Mouse (Mus musculus) urinary bladder, adult 2 months (tissue): ENCODE results near the gene Hist1h4a. TPM values are rescaled to one million over a fixed set of nuclear protein-coding genes. Genes with fewer than 3 reads are reported as not detected.
"Not testable (repeated sequence)": the region's sequence is repeated elsewhere in the genome, so short reads cannot be mapped to it uniquely, and the experiment has no call there.

Experiments
- DNase-seq: peaks from one replicate; pipeline ENCODE4 v3.0.0; 2022; ENCODE audit warnings: low spot score
- polyA plus RNA-seq: library from polyadenylated mRNA; depleted of rRNA; stranded (reverse); fragments of >200 nt; gene quantifications from 2 replicates; pipeline ENCODE4 v1.2.3, GENCODE M21; 2012

The Hist1h4a gene
- polyA plus RNA-seq, 1 experiment: 0.48 TPM

GRCm38 (mm10) chr13:23743215-23743614, 17.8 kb downstream of the Hist1h4a start:
- no peak for DNase-seq

- no peak for DNase-seq
Observed at GRCm38 (mm10) chr13:23742007-23742406, 19.0 kb downstream of the Hist1h4a start.

- no peak for DNase-seq
Observed at GRCm38 (mm10) chr13:23740910-23741309, 20.1 kb downstream of the Hist1h4a start.

DNA sequence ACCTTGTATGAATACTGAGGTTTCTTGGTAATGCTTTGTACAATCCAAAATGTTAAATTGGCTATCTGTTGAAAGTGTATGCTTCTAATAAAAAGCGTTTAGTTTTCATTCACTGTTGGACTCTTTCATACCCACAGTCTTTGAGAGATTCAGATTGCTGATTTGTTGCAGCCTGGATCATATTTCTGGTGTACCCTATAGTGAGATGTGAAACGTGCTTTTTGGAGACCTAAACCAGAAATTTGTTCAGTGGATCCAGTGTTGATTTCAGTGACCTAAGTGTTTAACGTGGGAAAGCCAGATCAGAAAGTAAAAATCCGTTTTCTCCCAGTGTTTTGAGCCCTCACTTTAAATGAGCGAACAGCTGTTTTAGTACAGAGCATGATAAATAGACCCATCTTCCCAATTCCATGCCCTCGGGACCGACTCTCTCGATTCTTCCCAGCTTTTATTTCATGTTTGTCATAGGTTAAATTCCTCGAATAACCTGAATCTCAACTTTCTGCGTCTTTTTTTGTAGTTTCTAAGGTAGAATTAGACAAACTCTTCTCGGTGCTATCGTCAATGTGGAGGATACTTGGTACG, 20.7 kb downstream of the Hist1h4a start:
- DNase-seq: no peak

DNA sequence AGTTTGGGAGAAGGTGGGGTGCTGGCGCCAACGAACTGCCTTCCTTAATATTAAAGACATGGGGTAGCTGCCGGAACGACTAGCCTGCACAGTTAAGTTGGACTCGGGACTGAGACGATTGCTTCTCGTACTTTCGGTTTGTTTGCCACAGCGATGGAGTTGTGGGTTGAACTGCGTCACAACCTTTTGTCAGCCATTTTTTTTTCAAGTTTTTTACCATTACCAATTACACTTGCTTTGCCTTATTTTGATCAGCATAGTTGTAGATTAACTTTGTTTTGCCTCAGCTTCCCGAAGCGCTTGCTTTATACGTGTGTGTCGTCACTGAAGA, 21.1 kb downstream of the Hist1h4a start:
- DNase-seq: no peak

GRCm38 (mm10) chr13:23739069-23739921, 21.7 kb downstream of the Hist1h4a start:
- DNase-seq: peak; percentile 84

DNA sequence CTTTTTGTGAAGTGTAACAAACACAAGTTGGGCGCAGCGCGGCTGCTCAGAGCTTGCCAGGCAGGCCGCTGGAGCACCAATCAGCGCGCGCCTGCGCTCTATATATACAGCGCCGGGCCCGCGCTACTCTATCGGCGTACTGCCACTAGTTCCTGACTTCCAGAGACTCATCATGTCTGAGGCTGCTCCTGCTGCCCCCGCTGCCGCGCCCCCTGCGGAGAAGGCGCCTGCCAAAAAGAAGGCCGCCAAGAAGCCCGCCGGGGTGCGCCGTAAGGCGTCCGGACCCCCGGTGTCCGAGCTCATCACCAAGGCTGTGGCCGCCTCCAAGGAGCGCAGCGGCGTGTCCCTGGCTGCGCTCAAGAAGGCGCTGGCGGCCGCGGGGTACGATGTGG, 22.4 kb downstream of the Hist1h4a start, which contains the start of gene Hist1h1c:
TSS of gene Hist1h1c (plus strand) at position 132 of the 392 bp plus-strand sequence.
- peak; percentile 94 for DNase-seq

GRCm38 (mm10) chr13:23738041-23738440, 23.0 kb downstream of the Hist1h4a start:
- no peak for DNase-seq

- no peak for DNase-seq
Observed at GRCm38 (mm10) chr13:23737091-23737490, 23.9 kb downstream of the Hist1h4a start.

DNA sequence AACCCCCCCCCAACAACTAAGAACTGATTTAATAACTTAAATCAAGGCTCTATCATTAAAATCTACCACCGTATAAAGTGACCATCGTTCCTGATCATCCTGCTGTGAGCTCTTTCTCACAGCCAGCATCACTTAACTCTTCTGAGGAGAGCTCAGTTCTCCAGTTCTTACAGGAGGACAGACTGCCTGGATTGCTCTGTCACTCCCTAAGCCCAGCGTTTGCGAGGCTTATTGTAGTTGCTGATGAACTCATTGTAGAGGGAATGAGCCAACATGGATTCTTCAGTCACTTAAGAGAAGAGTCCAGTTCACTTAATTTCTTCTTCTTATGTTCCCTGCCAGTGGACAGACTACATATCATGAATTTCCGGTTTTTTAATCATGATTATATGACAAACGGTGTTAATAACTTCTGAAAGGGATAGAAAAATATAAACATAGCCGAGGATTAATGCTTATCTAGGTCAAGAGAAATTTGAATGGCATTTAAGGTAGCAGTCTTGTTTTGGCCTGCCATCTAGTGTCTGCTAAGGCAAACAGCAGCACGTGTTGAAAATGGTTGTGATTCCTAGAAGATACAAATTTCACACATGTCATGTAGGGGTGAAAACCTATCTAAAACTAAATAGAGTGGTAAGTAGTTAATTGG, 28.8 kb downstream of the Hist1h4a start:
- no peak for DNase-seq

GRCm38 (mm10) chr13:23730479-23730878, 30.6 kb downstream of the Hist1h4a start:
- DNase-seq: no peak

GRCm38 (mm10) chr13:23729706-23730105, 31.3 kb downstream of the Hist1h4a start:
- DNase-seq: no peak

GRCm38 (mm10) chr13:23729192-23729525, 31.9 kb downstream of the Hist1h4a start:
- DNase-seq: no peak

GRCm38 (mm10) chr13:23728472-23729191, 32.4 kb downstream of the Hist1h4a start:
- no peak for DNase-seq

- no peak for DNase-seq
Observed at GRCm38 (mm10) chr13:23725213-23725612, 35.8 kb downstream of the Hist1h4a start.

- no peak for DNase-seq
Observed at GRCm38 (mm10) chr13:23724239-23724638, 36.8 kb downstream of the Hist1h4a start.

DNA sequence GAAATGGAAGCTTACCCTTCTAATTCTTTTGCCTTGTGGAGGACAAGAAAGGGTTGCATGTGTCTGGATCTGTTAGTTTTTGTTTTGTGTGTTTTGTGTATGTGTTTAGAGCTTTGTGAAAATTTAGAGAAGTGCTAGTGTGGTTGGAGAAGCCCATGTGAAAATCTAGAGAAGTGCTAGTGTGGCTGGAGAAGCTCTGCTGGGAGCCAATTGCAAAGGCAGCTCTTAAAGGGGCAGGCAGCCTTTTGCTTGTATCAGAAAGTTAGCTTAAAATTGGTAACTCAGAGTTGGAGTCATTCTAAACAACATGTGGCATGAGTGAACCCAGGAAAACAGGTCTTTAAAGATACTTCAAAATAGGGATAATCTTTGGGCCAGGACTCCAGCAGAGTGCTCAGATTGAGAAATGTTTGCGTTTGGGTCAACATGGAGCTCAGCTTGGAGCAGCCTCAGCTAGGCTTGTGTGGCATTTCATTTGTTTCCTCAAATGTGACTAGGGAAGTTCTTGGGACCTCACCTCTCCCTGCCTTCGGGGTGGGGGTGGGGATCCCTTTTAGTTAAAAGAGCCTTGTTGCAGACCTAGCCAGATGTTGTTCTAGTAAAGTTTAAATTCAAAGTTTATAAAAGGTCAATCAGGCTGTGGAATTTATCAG, 43.3 kb downstream of the Hist1h4a start:
- DNase-seq: not testable (repeated sequence)

DNA sequence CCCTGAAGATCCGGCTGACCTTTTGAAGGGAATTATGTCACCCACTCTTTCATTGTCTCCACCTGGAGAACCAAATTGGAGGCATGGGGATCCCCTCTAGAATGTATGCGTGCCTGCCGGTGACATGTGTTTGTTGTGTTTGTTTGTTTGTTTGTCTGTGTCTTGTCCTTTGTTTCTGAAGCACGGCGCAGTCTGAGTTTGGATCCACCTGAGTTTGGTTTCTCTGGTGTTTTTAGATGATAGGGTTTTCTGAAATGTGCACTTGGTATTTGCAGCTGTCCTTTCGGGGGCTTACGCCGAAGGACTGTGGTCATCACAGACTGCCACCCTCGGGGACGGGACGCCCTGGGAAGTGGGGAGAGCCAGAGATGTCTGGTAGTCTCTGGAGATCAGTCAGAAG, 43.9 kb downstream of the Hist1h4a start:
- no peak for DNase-seq

- no peak for DNase-seq
Observed at GRCm38 (mm10) chr13:23716261-23717042, 44.6 kb downstream of the Hist1h4a start.
